Mouse (Mus musculus) olfactory bulb, adult 2 months (tissue): ENCODE data around the gene 5730522E02Rik.

ENCODE experiments used
- CTCF ChIP-seq: fragments of 200-500 bp; IDR thresholded peaks from 2 replicates; pipeline ENCODE4 v1.5.1; 2012; ENCODE audit warnings: low read depth, mild to moderate bottlenecking, low read length, moderate library complexity; ENCODE audit not compliant: insufficient read depth
- POLR2A ChIP-seq: fragments of 200-500 bp; IDR thresholded peaks from 2 replicates; pipeline ENCODE4 v1.6.1; 2012; ENCODE audit warnings: mild to moderate bottlenecking, low read depth, low read length, moderate library complexity; ENCODE audit not compliant: insufficient read depth

GRCm38 (mm10) chr11:26130911-26131310 is 79.7 kb downstream of the 5730522E02Rik start:
- TF ChIP-seq POLR2A (no peak), CTCF (no peak)
